Mouse (Mus musculus) heart, embryonic 14.5 days (tissue): ENCODE results near the gene Grid2. TPM values are rescaled to one million over a fixed set of nuclear protein-coding genes. Genes with fewer than 3 reads are reported as not detected.

Experiments used
- ATAC-seq: fragments of 200-750 bp; cut with Nextera tagmentation; 2 replicates; pipeline ENCODE4 v1.8.0; 2017; ENCODE audit warnings: low read depth, moderate TSS enrichment; ENCODE audit not compliant: insufficient number of reproducible peaks, insufficient read depth, low FRiP score
- H3K27ac ChIP-seq, 2 experiments: fragments of 200-500 bp in 1 of 2; fragments of 300-500 bp in 1 of 2; sonication (generic) in 1 of 2; replicated peaks in 1 of 2; 2 replicates each; pipeline ENCODE4 v1.5.1; 2012 to 2014; ENCODE audit warnings: low read depth in 2 of 2, low read length in 2 of 2, control low read depth in 1 of 2, mild to moderate bottlenecking in 1 of 2, mixed read lengths in 1 of 2; ENCODE audit not compliant: control insufficient read depth in 1 of 2, insufficient read depth in 1 of 2
- H3K27me3 ChIP-seq: fragments of 300-500 bp; sonication (generic); 2 replicates; pipeline ENCODE4 v1.6.1; 2014; ENCODE audit warnings: mild to moderate bottlenecking, low read length, control low read depth; ENCODE audit not compliant: control insufficient read depth, insufficient read depth
- H3K36me3 ChIP-seq: fragments of 300-500 bp; sonication (generic); 2 replicates; pipeline ENCODE4 v1.6.1; 2014; ENCODE audit warnings: mild to moderate bottlenecking, control low read depth, low read length, mixed read lengths; ENCODE audit not compliant: control insufficient read depth, insufficient read depth
- H3K4me1 ChIP-seq, 2 experiments: fragments of 200-500 bp in 1 of 2; fragments of 300-500 bp in 1 of 2; sonication (generic) in 1 of 2; 2 replicates each; pipeline ENCODE4 v1.6.1; 2012 to 2014; ENCODE audit warnings: low read length in 2 of 2, control low read depth in 1 of 2, mixed read lengths in 1 of 2; ENCODE audit not compliant: control insufficient read depth in 2 of 2, insufficient read depth in 2 of 2
- H3K4me2 ChIP-seq: fragments of 300-500 bp; sonication (generic); 2 replicates; pipeline ENCODE4 v1.6.1; 2014; ENCODE audit warnings: mild to moderate bottlenecking, low read length
- H3K4me3 ChIP-seq, 2 experiments: fragments of 200-500 bp in 1 of 2; fragments of 300-500 bp in 1 of 2; sonication (generic) in 1 of 2; 2 replicates each; pipeline ENCODE4 v1.5.1; 2012 to 2014; ENCODE audit warnings: low read length in 2 of 2, mild to moderate bottlenecking in 2 of 2, control low read depth in 1 of 2, low read depth in 1 of 2, moderate library complexity in 1 of 2; ENCODE audit not compliant: control insufficient read depth in 1 of 2, insufficient read depth in 1 of 2
- H3K9ac ChIP-seq: fragments of 300-500 bp; sonication (generic); 2 replicates; pipeline ENCODE4 v1.6.1; 2014; ENCODE audit warnings: mild to moderate bottlenecking, low read length
- H3K9me3 ChIP-seq: fragments of 300-500 bp; sonication (generic); 2 replicates; pipeline ENCODE4 v1.6.1; 2016; ENCODE audit warnings: low read length, control low read depth; ENCODE audit not compliant: control insufficient read depth
- WGBS: fragments of 180-500 bp; shearing (Covaris S2); extraction: QIAGEN DNeasy Blood & Tissue Kit; methylation state at CpG from one replicate; pipeline ENCODE4 v1.1.7; 2014; 5-methylcytosine and 5-hydroxymethylcytosine counted together
- polyA plus RNA-seq: library from polyadenylated mRNA; unstranded; fragments of >200 nt; fragmentation: Nextera tagmentation; extraction: Ambion mirVana; gene quantifications from 2 replicates; pipeline ENCODE4 v1.2.1, GENCODE M21; 2014

Gene Grid2
- polyA plus RNA-seq, 1 experiment from 2014 or later: 1.3 TPM

- no peaks in the 10 kb centered on the region for H3K27me3 ChIP-seq
- no peak for ATAC-seq
- H3K4me1 ChIP-seq: no peaks in the 10 kb centered on the region; a peak in 1 of 4 replicates
- no peak overlapping the region for H3K4me3 ChIP-seq
- H3K4me2 ChIP-seq: no peak overlapping the region
- no peaks in the 10 kb centered on the region for H3K9me3 ChIP-seq
- 51% methylated on average over 4 of the region's 4 CpGs for WGBS
- H3K9ac ChIP-seq: no peak overlapping the region
- H3K36me3 ChIP-seq: no peaks in the 10 kb centered on the region
- H3K27ac ChIP-seq: no peak overlapping the region
These were observed 1361.2 kb downstream of the Grid2 start for GRCm38 (mm10) chr6:64616843-64617242.

GRCm38 (mm10) chr6:64617417-64618135, 1361.9 kb downstream of the Grid2 start:
- H3K27me3 ChIP-seq: no peaks in the 10 kb centered on the region
- H3K4me2 ChIP-seq: no peak overlapping the region
- H3K27ac ChIP-seq: no peak overlapping the region
- no peak for ATAC-seq
- H3K4me1 ChIP-seq: no peaks in the 10 kb centered on the region; a peak in 1 of 4 replicates
- H3K9me3 ChIP-seq: no peaks in the 10 kb centered on the region
- WGBS: 70% methylated on average over 8 of the region's 8 CpGs
- no peak overlapping the region for H3K4me3 ChIP-seq
- no peaks in the 10 kb centered on the region for H3K36me3 ChIP-seq
- H3K9ac ChIP-seq: no peak overlapping the region

- H3K9ac ChIP-seq: no peak overlapping the region
- no peak for ATAC-seq
- 26% methylated on average over 3 of the region's 3 CpGs for WGBS
These were observed 1367.7 kb downstream of the Grid2 start for GRCm38 (mm10) chr6:64623404-64623803.

GRCm38 (mm10) chr6:64647661-64648060, 1392.0 kb downstream of the Grid2 start:
- Histone ChIP-seq H3K27ac (no peak overlapping the region), H3K4me3 (no peak overlapping the region), H3K36me3 (no peaks in the 10 kb centered on the region), H3K9ac (no peak overlapping the region), H3K4me1 (peaks cover 0 to 2% of the 10 kb centered on the region in 2 experiments; a peak in 1 of 4 replicates), H3K27me3 (no peaks in the 10 kb centered on the region), H3K4me2 (no peak overlapping the region), H3K9me3 (no peaks in the 10 kb centered on the region)
- ATAC-seq: no peak

More at GRCm38 (mm10) chr6:64623404-64623803, 1367.7 kb downstream of the Grid2 start:
- Histone ChIP-seq H3K9me3 (no peaks in the 10 kb centered on the region), H3K4me1 (peaks cover 3 to 5% of the 10 kb centered on the region in 2 experiments), H3K4me2 (no peak overlapping the region), H3K4me3 (no peak overlapping the region), H3K27ac (no peak overlapping the region), H3K36me3 (no peaks in the 10 kb centered on the region), H3K27me3 (no peaks in the 10 kb centered on the region)

DNA sequence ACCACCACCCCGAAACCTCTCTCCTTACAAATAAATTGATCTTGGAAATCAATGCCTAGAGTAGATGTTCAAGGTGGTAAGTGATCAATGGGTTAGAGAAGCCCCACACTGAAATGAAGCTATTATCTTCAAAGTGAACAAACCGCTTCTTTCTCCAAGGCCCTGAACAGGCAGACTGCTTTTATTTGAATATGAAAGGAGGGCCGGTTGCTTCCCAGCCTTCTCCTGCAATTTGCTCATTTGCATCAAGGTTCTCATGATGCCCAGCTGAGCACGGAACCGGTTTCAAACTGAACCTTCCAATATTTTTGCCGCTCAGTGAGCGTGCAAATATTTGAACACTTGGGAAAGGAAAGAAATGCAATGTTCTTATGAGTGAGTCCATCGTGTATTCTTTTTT, 1392.5 kb downstream of the Grid2 start:
- whole genome bisulfite sequencing: 63% methylated on average over 8 of the region's 8 CpGs
- no peak for ATAC-seq
- no peak overlapping the region for H3K4me3 ChIP-seq
- peaks cover 0 to 2% of the 10 kb centered on the region in 2 experiments; a peak in 1 of 4 replicates for H3K4me1 ChIP-seq
- no peaks in the 10 kb centered on the region for H3K36me3 ChIP-seq
- no peaks in the 10 kb centered on the region for H3K9me3 ChIP-seq
- H3K4me2 ChIP-seq: no peak overlapping the region
- no peak overlapping the region for H3K27ac ChIP-seq
- H3K9ac ChIP-seq: no peak overlapping the region
- no peaks in the 10 kb centered on the region for H3K27me3 ChIP-seq

GRCm38 (mm10) chr6:64649296-64650226, 1393.9 kb downstream of the Grid2 start:
- Histone ChIP-seq H3K27ac (no peak overlapping the region), H3K4me3 (peak overlapping the region; percentile 45 to 47), H3K9me3 (no peaks in the 10 kb centered on the region), H3K9ac (peak overlapping the region; percentile 30; the same call in 1 of the 2 replicates), H3K36me3 (no peaks in the 10 kb centered on the region), H3K4me1 (no peaks in the 10 kb centered on the region; a peak in 1 of 4 replicates), H3K27me3 (no peaks in the 10 kb centered on the region), H3K4me2 (peak overlapping the region; percentile 75)
- ATAC-seq: no peak
- WGBS: 13% methylated on average over 20 of the region's 20 CpGs

GRCm38 (mm10) chr6:64650765-64651164, 1395.1 kb downstream of the Grid2 start:
- WGBS: 29% methylated on average over 7 of the region's 7 CpGs

More at GRCm38 (mm10) chr6:64650765-64651164, 1395.1 kb downstream of the Grid2 start:
- Histone ChIP-seq H3K36me3 (no peaks in the 10 kb centered on the region), H3K4me3 (no peak overlapping the region), H3K27ac (no peak overlapping the region), H3K4me2 (no peak overlapping the region), H3K9me3 (no peaks in the 10 kb centered on the region), H3K9ac (no peak overlapping the region), H3K4me1 (no peaks in the 10 kb centered on the region; a peak in 1 of 4 replicates), H3K27me3 (no peaks in the 10 kb centered on the region)
- no peak for ATAC-seq
